Mouse (Mus musculus): ENCODE measurements around the gene Filip1.

Filip1 gene

DNA sequence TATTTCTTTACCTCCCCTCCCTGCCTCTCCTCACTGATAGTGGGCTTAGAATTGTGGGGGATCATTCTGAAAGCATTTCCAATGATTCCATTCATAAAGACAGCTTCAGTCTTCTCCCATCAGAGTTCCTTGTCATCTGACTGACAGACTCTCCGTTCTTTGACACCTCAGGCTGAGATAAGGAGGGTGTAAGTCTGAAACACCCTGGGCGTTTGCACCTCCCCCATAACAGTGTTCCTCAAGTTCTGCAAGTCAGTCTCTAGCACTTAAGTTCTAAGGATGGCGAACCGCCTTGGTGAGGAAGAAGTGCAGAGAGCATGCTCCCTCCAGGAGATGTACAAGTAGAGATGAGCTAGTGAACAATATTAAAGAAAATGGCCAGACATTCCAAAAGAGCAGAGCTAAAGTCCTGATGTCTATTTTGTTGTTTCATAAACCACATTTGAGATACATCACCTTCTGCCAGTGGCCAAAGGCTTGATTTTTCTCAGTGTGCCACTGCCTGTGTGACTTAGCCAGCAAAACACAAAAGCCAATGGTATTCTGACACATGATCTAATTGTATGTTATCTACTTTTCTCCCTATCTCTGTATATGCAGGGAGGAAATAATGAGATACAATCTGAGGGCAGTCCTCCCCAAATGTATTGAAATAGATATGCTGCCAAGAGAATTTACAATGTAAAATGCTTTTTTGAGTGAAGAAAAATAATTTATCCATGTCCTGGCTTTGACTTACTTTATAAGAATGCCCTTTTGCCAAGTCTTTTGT, 118.6 kb downstream of the Filip1 start:
- no peak for DNase-seq

DNA sequence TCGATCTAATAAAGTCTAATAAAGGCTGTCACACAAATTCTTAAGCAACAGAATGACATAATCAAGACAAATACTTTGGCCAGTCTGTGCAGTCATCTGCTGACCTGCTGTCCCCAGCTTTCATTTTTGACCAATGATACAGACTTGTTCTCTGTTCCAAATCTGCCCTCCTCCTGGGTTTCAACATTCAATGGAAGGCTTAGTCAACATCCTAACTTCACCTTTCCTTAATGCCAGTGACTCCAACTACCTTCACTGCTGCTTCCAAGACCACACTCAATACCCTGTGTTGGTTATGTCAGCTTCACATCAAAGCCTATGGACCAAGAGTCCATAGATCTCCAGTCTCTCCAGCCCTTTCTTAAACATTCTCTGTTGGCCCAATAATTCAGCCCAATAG, 120.5 kb downstream of the Filip1 start:
- DNase-seq: no peak

DNA sequence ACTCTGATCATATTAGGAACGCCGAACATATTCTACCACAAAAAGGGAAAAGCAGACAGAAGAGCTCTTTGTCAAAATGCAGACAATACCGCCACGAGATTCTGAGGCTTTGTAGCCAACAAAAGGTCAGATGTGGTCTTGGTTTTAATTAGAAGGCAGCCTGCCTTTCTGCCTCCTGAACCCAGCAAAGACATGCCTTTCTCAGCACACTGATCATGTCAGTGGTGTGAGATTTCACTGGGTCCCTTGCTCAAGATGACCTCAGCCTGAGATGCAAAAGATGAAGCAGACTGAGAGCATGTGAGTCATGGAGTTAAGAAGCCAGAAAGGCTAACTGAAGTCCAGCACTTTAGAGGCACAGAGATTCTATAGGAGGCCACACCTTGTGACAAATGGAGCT, 122.2 kb downstream of the Filip1 start:
- no peak for DNase-seq

DNA sequence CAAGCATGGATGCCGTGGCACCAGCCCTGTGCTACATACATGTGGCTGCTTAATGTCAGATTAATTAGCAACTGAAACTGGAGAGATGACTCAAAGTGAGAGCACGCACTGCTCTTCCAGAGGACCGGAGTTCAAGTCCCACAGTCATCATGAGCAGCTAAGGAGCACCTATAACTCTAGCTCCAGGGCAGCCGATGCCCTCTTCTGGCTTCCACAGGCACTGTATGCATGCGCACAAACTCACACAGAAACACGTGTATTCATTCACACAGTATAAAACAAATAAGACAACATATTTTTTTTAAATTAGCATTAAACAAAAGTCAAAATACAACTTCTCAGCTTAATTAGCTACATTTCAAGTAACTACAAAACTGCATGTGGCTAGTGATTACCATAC, 123.5 kb downstream of the Filip1 start:
- no peak for DNase-seq

DNA sequence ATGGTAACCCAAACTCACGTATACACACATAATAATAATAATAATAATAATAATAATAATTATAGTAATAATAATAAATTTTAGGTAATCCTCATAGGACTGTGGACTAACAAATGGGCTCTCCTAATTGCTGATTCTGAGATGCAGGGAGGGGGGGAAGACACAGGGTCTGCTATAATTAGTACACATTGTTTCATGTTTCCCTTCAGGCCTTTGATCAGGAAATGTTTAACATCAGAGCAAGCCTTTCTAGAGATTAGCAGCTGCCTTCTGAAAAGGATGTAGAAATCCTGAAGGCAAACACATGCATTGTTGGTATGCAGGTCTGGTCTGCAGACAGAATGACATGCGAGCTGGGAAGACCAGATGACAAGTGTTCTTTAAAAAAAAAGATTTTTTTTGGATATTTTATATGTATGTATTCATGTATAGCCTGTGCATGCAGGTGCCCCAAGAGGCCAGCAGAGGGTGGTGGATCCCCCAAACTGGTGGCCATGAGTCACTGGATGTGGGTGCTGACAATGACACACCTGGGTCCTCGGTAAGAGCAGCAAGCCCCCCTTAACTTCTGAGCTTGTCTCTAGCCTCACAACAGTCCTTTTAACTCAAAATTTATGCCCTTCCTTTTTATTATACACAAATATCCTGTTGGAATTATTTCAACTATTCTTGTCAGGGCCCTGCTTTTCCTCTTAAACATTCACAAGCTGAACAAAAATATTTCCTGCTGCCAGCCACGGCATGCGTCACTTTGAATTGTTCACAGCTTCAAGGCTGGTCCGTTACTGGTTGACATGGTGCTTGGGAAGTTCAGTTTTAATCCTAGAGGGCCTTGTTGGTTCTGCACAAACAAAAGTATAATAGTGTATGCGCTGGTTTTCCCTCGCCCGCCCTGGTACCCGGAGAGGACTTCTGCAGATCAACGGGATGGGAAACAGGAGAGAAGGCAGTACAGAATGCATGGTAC, 127.1 kb downstream of the Filip1 start:
- DNase-seq: no peak

DNA sequence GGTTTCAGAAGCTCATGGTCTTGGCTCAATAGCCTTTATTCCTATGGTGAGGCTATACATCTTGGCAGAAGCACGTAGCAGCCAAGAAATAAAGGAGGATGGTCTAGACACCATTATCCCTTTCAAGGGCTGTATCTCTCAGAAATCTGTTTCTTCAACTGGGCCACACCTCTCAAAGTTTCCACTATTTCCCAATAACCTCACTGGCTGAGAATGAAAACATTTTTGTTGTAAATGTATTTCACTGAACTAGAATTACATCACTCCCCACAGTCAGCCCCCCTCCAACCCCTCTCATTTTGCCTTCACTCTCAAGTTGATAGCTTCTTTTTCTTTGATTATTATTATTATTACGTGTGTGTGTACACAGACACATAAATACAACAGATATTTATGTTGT, 129.5 kb downstream of the Filip1 start:
- no peak for DNase-seq

DNA sequence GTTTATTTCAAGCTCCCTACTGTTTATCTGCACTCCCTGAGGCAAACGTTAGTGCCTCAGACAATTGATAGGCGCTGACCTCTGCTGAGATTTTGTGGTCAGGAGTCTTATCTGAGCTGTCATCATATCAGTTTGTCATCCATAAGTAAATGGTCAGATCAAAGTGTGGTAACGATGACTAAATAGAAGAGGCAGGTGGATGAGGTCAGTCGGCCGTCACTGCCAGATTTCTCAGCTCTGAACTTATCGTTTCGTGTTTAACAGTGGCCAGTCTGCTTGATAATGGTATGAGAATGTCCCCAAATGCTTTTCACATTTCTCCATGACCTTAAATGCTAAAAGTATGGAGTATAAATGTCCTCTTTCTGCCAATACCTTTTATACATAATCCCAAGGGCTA, 132.6 kb downstream of the Filip1 start:
- no peak for DNase-seq

DNA sequence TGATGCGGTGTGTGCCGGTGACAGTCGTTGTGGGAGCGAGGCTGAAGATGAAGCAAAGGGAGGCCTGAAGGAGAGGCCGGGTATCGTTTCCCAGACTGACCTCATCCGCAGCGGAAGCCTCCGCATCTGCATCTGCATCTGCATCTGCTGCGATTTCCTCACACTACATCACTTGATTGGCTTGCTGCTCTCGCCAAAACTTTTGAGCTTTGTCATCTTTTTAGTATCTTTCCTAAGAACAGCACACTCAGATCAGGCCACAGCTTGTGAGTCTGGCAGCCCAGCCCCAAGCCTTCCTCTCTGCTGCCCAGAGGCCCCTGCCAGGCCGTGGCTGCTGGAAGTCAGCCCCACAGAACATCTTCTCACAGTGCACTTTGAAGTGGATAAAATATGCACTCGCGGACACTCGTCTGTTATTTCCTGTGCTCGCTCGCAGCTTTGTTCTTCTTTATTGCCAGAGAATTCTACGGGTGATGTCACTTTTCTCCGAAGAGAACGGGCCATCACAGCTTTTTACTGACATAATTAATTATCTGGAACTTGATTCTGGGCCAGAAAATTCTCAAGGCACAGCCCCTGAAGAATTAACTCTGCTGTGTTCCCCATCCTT, 137.0 kb downstream of the Filip1 start:
- DNase-seq: no peak

DNA sequence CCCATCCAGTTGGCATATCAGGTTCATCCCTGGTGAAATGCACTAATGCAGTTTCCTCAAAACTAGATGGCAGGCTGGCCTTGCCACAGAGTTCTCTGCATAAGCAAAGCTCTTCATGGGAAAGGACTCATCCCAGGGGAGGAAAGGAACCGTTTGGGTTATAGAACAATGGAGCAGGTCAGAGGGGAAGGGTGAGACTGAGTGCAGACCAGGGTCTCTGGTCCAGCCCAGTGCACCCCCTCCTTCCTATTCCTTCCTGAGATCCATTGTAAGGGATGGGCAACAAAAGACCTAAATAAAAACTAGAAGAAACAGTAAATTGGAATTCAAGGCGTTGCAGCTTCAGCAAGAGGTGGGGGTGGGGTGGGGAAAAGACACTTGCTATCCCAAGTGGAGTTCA, 140.1 kb downstream of the Filip1 start:
- DNase-seq: no peak

DNA sequence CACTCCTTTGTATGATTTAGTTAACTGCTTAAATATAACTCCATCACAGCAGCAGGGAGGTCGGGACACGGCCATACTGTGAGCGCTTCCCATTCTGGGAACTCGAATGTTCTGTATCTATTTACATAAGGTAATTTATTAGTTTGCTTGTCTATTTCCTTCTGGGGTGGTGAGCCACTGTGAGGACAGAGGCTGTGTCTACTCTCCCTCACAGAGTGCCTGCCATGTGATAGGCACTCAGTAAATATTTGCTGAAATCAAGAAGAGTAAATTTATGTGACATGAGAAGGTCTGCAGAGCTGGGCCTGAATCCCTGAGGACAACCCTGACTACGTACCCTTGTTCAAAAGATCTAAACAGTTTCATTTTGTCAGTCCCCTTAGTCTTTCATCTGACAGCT, 143.1 kb downstream of the Filip1 start:
- DNase-seq: no peak

DNA sequence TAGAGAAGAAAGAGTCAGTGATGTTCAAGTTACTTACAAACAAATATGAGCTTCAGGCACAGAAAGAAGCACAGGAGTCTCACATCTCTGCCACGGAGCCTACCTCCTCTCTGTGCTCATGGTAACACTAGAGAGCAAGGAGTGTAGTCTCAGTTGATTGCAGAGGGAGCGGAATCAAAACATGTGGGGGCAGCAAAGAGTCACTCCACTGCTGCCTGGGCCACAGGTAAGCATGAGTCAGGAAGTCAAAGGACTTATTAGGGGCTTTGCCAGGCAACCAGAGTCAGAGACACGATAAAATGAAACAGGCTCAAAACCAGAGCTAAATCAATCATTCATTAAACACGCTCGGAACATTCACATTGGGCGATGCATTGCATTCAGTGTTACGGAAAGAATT, 146.7 kb downstream of the Filip1 start:
- DNase-seq: no peak

DNA sequence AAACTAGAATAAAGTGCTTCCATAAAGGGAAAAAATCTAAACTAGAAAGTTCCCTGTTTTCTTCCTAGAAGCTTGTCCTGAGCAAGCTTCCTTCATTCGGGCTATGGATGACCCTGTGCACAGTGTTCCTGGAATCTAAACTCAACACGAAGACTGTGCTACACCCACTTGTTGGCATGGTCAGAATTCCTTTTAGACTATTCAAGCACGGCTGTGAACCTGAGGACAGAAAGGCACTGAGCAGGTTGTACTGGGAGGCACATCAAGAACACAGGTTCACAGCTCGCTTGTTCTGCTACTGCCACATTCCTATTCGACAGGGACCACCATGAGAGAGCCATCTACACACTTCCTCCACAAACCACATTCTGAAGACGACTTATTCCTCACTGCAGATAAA, 150.1 kb downstream of the Filip1 start:
- no peak for DNase-seq

DNA sequence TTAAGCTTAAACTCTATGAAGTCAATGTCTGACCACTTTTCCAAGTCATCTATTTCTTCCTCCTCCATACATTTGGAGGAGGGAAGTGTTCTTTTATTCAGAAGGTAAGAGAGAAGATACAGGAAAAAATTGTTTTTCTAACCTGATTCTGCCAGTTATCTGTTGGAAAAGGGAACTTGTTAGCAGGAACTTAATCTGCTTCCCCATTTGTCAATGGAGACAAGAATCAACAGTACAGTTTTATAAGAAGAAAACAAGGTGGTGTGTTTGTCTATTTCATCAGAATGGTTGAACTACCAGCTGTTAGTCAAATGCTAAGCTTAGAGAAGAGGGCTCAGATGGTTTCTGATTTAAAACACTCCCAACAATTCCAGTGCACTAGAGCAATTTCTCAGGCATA, 165.6 kb downstream of the Filip1 start:
- DNase-seq: no peak

DNA sequence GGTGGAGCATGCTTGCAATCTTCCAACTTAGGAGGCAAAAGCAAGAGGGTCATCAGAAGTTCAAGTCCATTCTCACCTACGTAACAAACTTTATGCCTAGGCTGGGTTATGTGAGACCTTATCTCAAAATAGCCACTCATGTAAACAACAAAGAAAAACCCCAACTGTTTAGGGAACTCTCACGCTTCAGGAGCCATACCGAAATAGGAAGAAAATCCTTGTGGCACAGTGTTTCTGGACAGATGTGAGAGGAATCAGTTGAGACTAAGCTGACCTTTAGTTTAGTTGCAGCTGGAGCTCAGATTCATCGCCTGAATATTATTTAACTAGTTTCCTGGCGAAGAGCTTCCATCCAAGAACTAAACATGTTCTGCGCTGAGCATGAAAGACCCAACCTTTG, 170.0 kb downstream of the Filip1 start:
- no peak for DNase-seq

DNA sequence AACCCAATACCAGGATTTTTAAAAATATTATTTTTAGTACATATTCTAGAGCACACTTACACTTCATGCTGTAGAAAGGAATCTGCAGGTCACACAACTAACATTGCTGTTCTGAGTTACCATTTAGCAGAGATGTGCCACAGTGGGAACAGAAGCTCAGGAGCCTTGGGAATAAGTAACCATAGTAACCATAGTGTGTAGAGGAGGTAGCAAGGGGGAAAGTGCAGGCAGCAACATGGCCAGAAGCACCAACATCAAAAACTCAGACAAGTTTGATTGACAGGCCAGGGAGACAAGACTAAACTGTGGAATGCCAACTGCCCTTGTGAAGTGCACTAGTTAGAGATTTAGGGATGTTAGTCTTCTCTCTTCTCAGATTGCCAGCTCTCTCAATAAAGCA, 170.6 kb downstream of the Filip1 start:
- no peak for DNase-seq

DNA sequence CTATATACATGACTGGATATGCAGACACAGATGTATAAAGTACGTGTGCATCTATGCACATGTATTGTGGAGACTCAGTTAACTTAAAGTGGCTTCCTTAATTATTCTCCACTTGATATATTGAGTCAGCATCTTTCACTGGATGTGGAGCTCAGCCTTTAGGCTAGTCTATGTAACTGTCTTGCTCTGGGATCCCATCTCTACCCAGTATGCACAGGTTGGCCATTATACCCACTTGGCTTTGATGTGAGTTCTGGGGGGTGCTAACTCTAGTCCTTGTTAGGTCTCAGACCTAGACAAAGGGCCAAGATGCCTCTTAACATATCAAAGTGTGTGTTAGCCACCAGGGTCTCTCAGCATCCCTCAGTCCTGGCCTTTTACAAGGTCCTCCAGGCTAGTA, 181.4 kb downstream of the Filip1 start:
- no peak for DNase-seq

DNA sequence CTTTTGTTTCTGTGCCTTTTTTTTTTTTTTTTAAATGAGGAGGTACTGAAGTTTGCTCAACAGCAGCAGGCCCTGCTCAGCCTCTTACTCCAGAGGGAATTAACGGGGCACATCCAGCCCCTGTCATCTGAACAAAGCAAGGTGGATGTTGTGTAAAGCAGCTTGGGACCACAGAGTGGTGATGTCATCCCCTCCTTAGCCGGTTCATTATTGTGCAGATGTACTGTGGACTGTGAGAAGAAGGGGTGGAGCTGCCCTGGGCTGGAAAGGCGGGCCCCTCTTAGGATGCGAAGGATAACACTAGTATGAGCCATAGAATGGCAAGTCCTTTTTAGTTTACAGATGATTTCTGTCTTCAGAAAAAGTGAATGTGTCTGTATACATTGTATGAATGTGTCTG, 181.8 kb downstream of the Filip1 start:
- DNase-seq: no peak

DNA sequence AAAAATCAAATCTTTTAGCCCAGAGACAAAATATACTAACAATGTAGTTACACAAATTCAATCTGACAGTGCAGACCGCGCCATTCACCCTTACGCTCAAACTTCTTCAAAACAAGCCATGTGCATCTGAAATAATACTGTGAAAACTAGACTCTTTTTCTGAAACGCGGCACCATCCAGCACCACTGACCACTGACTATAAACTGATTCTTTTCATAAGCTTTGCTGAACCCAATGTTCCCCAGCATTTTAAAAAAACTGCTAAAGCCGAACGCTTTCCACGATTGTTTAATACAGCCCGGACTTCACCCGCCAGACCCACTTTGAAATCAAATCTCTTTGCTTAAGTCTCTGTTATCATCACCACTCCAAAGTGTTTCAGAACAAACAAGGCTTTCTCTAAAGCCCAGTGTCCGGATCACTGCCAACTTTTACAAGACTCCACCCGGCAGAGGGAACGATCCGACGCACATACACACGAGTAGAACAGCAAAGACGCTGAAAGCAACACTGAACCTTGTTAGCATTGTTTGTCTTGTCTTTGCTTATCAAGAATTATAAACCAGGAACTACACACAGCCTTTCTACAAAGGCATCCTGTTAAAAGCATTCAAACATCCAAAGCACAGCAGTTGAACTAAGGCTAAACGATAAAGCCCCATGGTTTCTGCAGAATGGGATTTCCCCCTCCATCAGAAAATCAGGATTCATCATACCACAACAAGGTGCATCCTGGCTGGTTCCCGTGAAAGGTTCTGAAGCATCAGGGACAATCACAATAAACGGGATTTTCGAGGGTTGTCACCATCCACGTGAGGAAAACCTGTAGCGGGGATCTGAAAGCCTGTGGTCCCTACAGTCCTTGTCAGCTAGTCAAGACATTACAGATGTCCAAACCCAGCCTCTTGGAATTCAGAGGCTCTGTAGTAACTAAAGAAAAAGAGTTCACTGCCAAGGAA, 182.5 kb downstream of the Filip1 start:
- no peak for DNase-seq

DNA sequence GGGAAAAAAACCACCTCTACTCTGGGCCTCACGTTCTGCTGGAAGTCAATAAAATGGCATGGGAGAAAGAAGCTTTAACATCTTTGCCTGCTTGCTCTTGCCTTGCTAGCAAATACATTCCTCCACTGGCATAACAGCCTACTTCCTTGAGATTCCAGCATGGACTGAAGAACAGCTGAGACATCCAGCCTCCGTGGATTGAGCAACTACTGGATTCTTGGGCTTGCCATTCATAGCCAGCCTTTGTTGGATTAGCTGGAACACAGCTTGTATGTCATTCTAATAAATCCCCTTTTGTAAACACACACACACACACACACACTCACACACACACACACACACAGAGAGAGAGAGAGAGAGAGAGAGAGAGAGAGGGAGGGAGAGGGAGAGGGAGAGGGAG, 185.6 kb downstream of the Filip1 start:
- DNase-seq: no peak

DNA sequence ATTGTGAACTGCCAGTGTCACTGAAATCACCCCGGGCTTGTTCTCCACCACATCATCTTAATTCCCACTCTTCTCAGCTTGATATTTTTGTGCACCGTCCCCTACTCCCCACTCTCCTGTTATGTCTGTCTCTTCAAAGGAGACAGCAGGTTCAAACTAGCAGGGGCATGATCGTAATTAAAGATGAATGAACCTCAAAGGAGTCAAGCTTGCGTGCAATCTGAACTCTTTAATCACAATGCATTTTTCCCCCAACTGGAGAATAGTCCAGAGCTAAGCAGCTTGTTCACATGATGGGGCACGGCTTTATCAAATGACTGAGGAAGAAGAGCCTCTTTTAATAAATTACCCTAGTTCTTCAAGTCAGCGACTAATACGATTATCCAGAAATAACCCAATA, 187.1 kb downstream of the Filip1 start:
- DNase-seq: no peak

DNA sequence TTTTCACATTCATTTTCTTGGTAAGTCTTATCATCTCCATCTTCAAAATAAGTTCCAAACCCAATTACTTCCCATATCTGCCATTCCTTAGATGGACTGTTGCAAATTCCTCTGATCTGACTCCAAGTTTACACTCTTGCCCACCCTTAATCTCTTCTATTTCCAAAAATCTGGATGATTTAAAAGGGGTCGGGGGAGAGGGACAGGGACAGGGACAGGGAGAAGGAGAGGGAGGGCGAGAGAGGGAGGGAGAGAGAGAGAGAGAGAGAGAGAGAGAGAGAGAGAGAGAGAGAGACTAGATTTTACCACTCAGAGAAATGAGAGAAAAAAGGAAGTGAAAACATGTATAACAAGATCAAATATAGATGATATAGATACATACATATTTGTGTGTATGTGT, 188.8 kb downstream of the Filip1 start:
- DNase-seq: no peak

DNA sequence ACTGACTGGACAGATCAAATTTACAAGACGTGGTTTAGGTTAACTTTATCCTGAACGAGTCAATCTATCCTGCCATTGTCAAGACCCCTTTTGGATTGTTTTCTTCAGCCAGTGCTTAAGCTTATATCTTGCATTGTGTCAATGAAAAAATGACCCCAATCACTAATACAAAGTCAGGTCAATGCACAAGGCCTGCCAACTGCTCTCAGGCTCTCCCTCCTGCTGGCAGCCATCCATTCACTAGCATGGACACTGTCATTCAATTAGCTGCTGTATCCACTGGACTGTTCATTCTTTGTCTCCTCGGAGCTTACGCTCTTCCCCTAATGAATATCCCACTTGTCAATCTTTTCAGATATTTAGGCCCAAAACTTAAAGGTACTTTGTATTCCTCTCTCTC, 189.2 kb downstream of the Filip1 start:
- DNase-seq: no peak

DNA sequence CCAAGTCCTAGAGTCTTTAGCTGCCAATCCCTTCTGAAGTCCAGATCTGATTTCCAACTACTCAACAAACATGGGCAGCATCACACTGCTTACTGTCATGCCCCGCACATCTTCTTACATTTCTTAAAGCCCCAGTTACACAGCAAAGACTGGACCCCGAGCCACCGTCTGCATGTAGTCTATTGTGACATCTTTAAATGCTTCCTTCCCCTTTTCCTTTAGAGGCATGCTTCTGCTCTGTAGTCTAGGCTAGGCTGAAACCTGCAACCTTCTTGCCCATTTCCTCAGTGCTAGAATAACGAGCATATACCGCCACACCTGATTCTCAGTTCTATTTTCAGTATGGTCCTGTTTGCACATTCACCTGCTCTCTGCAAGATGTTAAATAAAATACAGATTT, 196.2 kb downstream of the Filip1 start:
- DNase-seq: no peak
